Mouse (Mus musculus) c-Kit-negative CD71-positive TER-119-positive erythroid progenitor cells, embryonic 14.5 days (primary cell): ENCODE data around the gene Rufy3.

Source experiments
- DNase-seq: peaks from one replicate; pipeline ENCODE4 v3.0.0-alpha.2; 2013; ENCODE audit warnings: low read depth, low spot score

The Rufy3 gene

GRCm38 (mm10) chr5:88685306-88685705 is 120.5 kb downstream of the Rufy3 start:
- DNase-seq: no peak

GRCm38 (mm10) chr5:88685745-88686299 is 121.0 kb downstream of the Rufy3 start:
- DNase-seq: no peak

GRCm38 (mm10) chr5:88687996-88688406 is 123.2 kb downstream of the Rufy3 start:
- DNase-seq: no peak

GRCm38 (mm10) chr5:88688583-88689187 is 123.8 kb downstream of the Rufy3 start:
- DNase-seq: no peak

GRCm38 (mm10) chr5:88689279-88689938 is 124.6 kb downstream of the Rufy3 start:
- DNase-seq: no peak

GRCm38 (mm10) chr5:88690681-88691505 is 126.1 kb downstream of the Rufy3 start:
- no peak for DNase-seq

- DNase-seq: no peak
Observed at GRCm38 (mm10) chr5:88691506-88692095, 126.8 kb downstream of the Rufy3 start.

- DNase-seq: no peak
Observed at GRCm38 (mm10) chr5:88692586-88692985, 127.7 kb downstream of the Rufy3 start.

- no peak for DNase-seq
Observed at GRCm38 (mm10) chr5:88693057-88693456, 128.2 kb downstream of the Rufy3 start.

GRCm38 (mm10) chr5:88697291-88697690 is 132.5 kb downstream of the Rufy3 start:
- no peak for DNase-seq

GRCm38 (mm10) chr5:88699251-88699913 is 134.5 kb downstream of the Rufy3 start:
- no peak for DNase-seq
